Mouse (Mus musculus) kidney, postnatal 0 days (tissue): ENCODE measurements around the gene Slc30a2. TPM values are rescaled to one million over a fixed set of nuclear protein-coding genes. Genes with fewer than 3 reads are reported as not detected.

Experiments
- ATAC-seq: fragments of 200-750 bp; cut with Nextera tagmentation; replicated peaks from 2 replicates; pipeline ENCODE4 v1.8.0; 2017; ENCODE audit warnings: low read depth, moderate number of reproducible peaks, moderate TSS enrichment, moderate library complexity; ENCODE audit not compliant: low FRiP score
- DNase-seq: peaks from one replicate; pipeline ENCODE4 v3.0.0-alpha.2; 2016; ENCODE audit warnings: low spot score
- H3K27ac ChIP-seq: fragments of 300-500 bp; sonication (generic); 2 replicates; pipeline ENCODE4 v1.5.1; 2014; ENCODE audit warnings: mild to moderate bottlenecking
- H3K27me3 ChIP-seq: fragments of 300-500 bp; sonication (generic); 2 replicates; pipeline ENCODE4 v1.6.1; 2014; ENCODE audit warnings: low read length, mixed read lengths; ENCODE audit not compliant: insufficient read depth
- H3K36me3 ChIP-seq: fragments of 300-500 bp; sonication (generic); 2 replicates; pipeline ENCODE4 v1.6.1; 2014; ENCODE audit warnings: low read length, mixed read lengths; ENCODE audit not compliant: insufficient read depth
- H3K4me1 ChIP-seq: fragments of 300-500 bp; sonication (generic); replicated peaks from 2 replicates; pipeline ENCODE4 v1.6.1; 2014; ENCODE audit warnings: antibody characterized with exemption, low read length, mixed read lengths; ENCODE audit not compliant: insufficient read depth
- H3K4me2 ChIP-seq: fragments of 300-500 bp; sonication (generic); 2 replicates; pipeline ENCODE4 v1.6.1; 2014; ENCODE audit warnings: mild to moderate bottlenecking, low read length, moderate library complexity, mixed read lengths
- H3K4me3 ChIP-seq: fragments of 300-500 bp; sonication (generic); replicated peaks from 2 replicates; pipeline ENCODE4 v1.5.1; 2014; ENCODE audit warnings: low read depth, low read length
- H3K9ac ChIP-seq: fragments of 300-500 bp; sonication (generic); 2 replicates; pipeline ENCODE4 v1.6.1; 2014; ENCODE audit warnings: low read depth, low read length
- H3K9me3 ChIP-seq: fragments of 300-500 bp; sonication (generic); replicated peaks from 2 replicates; pipeline ENCODE4 v1.6.1; 2016; ENCODE audit warnings: low read length, inconsistent platforms, mixed read lengths
- CTCF ChIP-seq: IDR thresholded peaks from 2 replicates; pipeline ENCODE4 v1.5.1; 2016; ENCODE audit warnings: antibody characterized with exemption, low read depth, mild to moderate bottlenecking, moderate library complexity
- WGBS: fragments of 180-500 bp; shearing (Covaris S2); extraction: QIAGEN DNeasy Blood & Tissue Kit; methylation state at CpG from one replicate; pipeline ENCODE4 v1.1.7; 2014; 5-methylcytosine and 5-hydroxymethylcytosine counted together
- polyA plus RNA-seq: library from polyadenylated mRNA; unstranded; fragments of >200 nt; fragmentation: Nextera tagmentation; extraction: Ambion mirVana; gene quantifications from 2 replicates; pipeline ENCODE4 v1.2.1, GENCODE M21; 2015

The Slc30a2 gene
- polyA plus RNA-seq, 1 experiment from 2014 or later, result 0.82 TPM

- 100% methylated on average over 1 of the region's 1 CpGs for WGBS
- no peaks in the 10 kb centered on the region for H3K27me3 ChIP-seq
- no peak overlapping the region for H3K9ac ChIP-seq
- TF ChIP-seq CTCF, result no peak
- H3K27ac ChIP-seq, result no peak overlapping the region
- H3K4me2 ChIP-seq, result no peak overlapping the region
- no peak overlapping the region for H3K4me3 ChIP-seq
- H3K9me3 ChIP-seq, result no peaks in the 10 kb centered on the region
- ATAC-seq, result no peak
- no peaks in the 10 kb centered on the region for H3K36me3 ChIP-seq
- no peaks in the 10 kb centered on the region for H3K4me1 ChIP-seq
- DNase-seq, result no peak
Observed at GRCm38 (mm10) chr4:134391636-134392035, 48.7 kb downstream of the Slc30a2 start.

DNA sequence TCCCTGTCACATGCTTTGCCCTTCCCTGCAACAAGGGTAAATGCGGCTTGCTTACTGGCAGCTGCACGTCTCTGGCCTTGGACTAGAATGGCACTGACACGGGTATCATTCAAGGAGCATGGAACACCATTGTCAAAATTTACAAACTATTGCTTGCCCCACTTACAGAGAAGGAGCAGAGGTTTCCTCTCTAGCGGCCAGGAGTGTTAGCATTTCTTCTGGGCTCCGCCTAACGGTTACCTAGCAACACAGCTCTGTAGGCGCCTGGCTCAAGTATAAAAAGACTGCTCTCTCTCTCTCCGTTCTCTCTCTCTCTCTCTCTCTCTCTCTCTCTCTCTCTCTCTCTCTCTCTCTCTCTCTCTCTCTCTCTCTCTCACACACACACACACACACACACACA, 49.6 kb downstream of the Slc30a2 start:
- H3K9ac ChIP-seq, result no peak overlapping the region
- 15% methylated on average over 8 of the region's 8 CpGs for WGBS
- DNase-seq (peak; percentile 71), ATAC-seq (no peak)
- no peak for TF ChIP-seq CTCF
- no peaks in the 10 kb centered on the region for H3K36me3 ChIP-seq
- no peaks in the 10 kb centered on the region for H3K9me3 ChIP-seq
- H3K4me1 ChIP-seq, result no peaks in the 10 kb centered on the region
- H3K4me2 ChIP-seq, result no peak overlapping the region
- no peak overlapping the region for H3K4me3 ChIP-seq
- H3K27me3 ChIP-seq, result no peaks in the 10 kb centered on the region
- H3K27ac ChIP-seq, result no peak overlapping the region

DNA sequence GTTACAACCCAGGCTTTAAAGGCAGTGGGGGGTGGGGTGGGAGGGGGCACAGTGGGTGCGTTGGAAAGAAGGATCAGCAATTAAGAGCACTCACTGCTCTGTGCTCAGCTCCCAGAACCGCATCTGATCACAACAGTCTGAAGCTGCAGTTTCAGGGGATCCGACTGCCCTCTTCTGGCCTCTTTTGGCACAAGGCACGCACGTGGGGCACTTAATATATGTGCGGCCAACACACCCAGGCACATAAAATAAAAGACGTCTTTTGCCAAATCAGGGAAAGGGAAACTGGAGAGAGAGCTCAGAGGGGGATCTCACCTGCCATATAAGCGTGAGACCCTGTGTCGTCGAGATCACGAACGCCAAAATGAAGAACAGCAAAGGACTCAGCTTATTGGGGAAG, 50.0 kb downstream of the Slc30a2 start:
- Histone ChIP-seq H3K36me3 (no peaks in the 10 kb centered on the region), H3K9me3 (no peaks in the 10 kb centered on the region), H3K4me2 (no peak overlapping the region), H3K27ac (no peak overlapping the region), H3K9ac (no peak overlapping the region), H3K4me3 (no peak overlapping the region), H3K4me1 (no peaks in the 10 kb centered on the region), H3K27me3 (no peaks in the 10 kb centered on the region)
- TF ChIP-seq CTCF, result peak; percentile 60
- ATAC-seq (no peak), DNase-seq (peak; percentile 22)
- 22% methylated on average over 12 of the region's 12 CpGs for WGBS

DNA sequence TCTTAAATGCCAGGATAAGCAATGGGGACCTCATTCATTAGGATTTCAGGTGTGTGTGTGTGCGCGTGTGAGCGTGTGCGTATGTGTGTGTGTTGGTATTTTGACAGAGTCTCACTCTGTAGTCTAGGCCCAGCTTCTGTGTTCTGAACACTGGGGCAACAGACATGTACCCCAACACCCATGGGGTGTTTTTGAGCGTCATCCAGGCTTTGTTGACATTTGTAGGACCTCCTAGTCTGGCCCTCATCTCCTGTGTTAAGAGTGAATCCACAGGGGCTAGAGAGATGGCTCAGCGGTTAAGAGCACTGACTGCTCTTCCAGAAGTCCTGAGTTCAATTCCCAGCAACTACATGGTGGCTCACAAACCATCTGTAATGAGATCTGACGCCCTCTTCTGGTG, 52.2 kb downstream of the Slc30a2 start:
- H3K4me1 ChIP-seq, result no peaks in the 10 kb centered on the region
- WGBS, result 96% methylated on average over 7 of the region's 7 CpGs
- ATAC-seq (no peak), DNase-seq (no peak)
- no peak overlapping the region for H3K27ac ChIP-seq
- no peaks in the 10 kb centered on the region for H3K27me3 ChIP-seq
- H3K4me2 ChIP-seq, result no peak overlapping the region
- no peaks in the 10 kb centered on the region for H3K36me3 ChIP-seq
- H3K4me3 ChIP-seq, result no peak overlapping the region
- H3K9ac ChIP-seq, result no peak overlapping the region
- no peaks in the 10 kb centered on the region for H3K9me3 ChIP-seq
- TF ChIP-seq CTCF, result no peak

GRCm38 (mm10) chr4:134395977-134396825, 53.2 kb downstream of the Slc30a2 start, which contains the start of gene Pafah2:
TSS of gene Pafah2 (plus strand) at chr4:134396320.
- no peaks in the 10 kb centered on the region for H3K36me3 ChIP-seq
- peak within 1 kb of the TSS; percentile 87 for H3K27ac ChIP-seq
- DNase-seq (peak; percentile 100), ATAC-seq (peak; percentile 96)
- under 1% methylated on average over 31 of the region's 31 CpGs for WGBS
- no peaks in the 10 kb centered on the region for H3K27me3 ChIP-seq
- peak within 1 kb of the TSS; percentile 92 for H3K4me2 ChIP-seq
- H3K4me3 ChIP-seq, result peak within 1 kb of the TSS; percentile 52
- H3K9ac ChIP-seq, result peak within 1 kb of the TSS; percentile 63
- peak; percentile 100 for TF ChIP-seq CTCF
- no peaks in the 10 kb centered on the region for H3K9me3 ChIP-seq
- H3K4me1 ChIP-seq, result no peaks in the 10 kb centered on the region

DNA sequence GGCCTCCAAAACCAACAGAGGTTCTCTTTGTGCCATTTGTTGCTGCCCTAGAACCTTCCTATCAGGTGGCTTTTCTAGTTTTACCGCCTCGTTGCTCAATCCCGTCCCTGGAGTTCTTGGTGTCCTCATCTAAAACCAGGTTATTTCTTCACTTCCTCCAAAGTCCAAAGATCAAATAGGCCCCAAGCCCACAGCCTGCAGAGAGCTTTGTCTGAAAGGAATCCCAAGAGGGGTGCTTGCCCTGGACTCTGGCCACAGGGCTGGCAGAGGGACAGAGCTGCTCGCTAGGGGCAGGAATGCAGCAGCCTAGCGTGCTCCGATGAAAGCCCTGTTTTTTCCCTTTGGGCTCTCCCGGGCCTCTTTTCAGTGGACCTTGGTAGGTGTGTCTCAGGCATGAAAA, 54.1 kb downstream of the Slc30a2 start:
- H3K4me3 ChIP-seq, result peak overlapping the region; percentile 52; the same call in 1 of the 2 replicates
- DNase-seq (peak; percentile 67), ATAC-seq (peak; percentile 68)
- no peak overlapping the region for H3K9ac ChIP-seq
- WGBS, result 11% methylated on average over 7 of the region's 7 CpGs
- no peaks in the 10 kb centered on the region for H3K27me3 ChIP-seq
- H3K27ac ChIP-seq, result peak overlapping the region; percentile 37
- no peaks in the 10 kb centered on the region for H3K36me3 ChIP-seq
- 0 out of 2 replicates have a peak, but pooled peaks cover under 1% of the 10 kb centered on the region for H3K4me1 ChIP-seq
- H3K9me3 ChIP-seq, result no peaks in the 10 kb centered on the region
- TF ChIP-seq CTCF, result 0 out of 2 replicates have a peak, but pooled peaks have one; percentile 20
- peak overlapping the region; percentile 92 for H3K4me2 ChIP-seq
